Comparison of ENCODE assay signal across 21 mouse cellular contexts in the genomic region with DNA sequence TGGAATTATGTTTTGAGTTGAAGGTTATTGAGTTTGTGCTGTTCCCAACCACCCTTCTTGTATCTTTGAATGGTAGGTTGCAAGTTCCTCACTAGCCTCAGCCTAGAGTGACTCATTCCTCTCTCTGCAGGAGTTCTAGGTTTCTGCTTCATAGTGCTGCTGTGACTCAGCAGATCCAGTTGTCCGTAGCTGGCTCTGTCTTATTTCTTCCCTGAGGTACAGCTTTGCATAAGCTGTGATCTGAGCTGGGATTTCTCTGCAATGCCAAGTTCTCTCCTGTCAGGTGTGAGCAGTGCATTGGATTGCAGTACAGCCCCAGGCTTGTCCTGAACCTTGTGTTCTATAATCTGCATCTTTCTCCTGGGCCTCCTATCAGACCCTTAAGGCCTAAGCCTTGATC. TPM values are rescaled to one million over a fixed set of nuclear protein-coding genes. Genes with fewer than 3 reads are reported as not detected.
DNase-seq lines count a peak whose midpoint lies in the region; ATAC-seq and TF ChIP-seq lines count a peak whose summit lies in the region.
"Had no signal": no experiment of that assay in that cellular context is flagged by ENCODE, and none has a peak within 500 bp of the region (broad histone marks: within the 10 kb centered on the region; RNA-seq: fewer than 3 reads in every experiment).

No protein-coding gene starts in this region.

- WGBS in heart, embryonic 11.5 days (ENCODE audit: insufficient replicate concordance) = 78% methylated on average over 1 of the region's 1 CpGs

- H3K27ac ChIP-seq in heart, embryonic 11.5 days (ENCODE audit: low read depth, low read length) = no peak overlapping the region
- H3K27ac ChIP-seq: embryonic facial prominence, embryonic 15.5 days; gastrocnemius, adult 2 months; heart, embryonic 10.5 days; hindbrain, embryonic 15.5 days; limb, embryonic 10.5 days; midbrain, embryonic 10.5 days; neural tube, embryonic 15.5 days had no signal

- H3K9me3 ChIP-seq in heart, embryonic 11.5 days (replicated peaks; ENCODE audit: control insufficient read depth, low read length) = no peaks in the 10 kb centered on the region
- H3K9me3 ChIP-seq: embryonic facial prominence, embryonic 15.5 days; heart, embryonic 10.5 days; hindbrain, embryonic 15.5 days; limb, embryonic 10.5 days; midbrain, embryonic 10.5 days; neural tube, embryonic 15.5 days had no signal

- in situ Hi-C loops in Patski (cut with MboI; ENCODE audit: low pct_unique_long_range_greater_than_20kb) = no loop called here

- TF ChIP-seq CTCF in C2C12 (IDR thresholded peaks at IDR 0.05; ENCODE audit: control insufficient read depth, insufficient read depth, insufficient read length) (no peak), Patski (IDR thresholded peaks at IDR 0.05) (no peak)

- ATAC-seq in Patski = peak; percentile 99
- ATAC-seq in heart, embryonic 11.5 days (replicated peaks; ENCODE audit: insufficient number of reproducible peaks, low FRiP score, low TSS enrichment) = no peak

- H3K79me2 ChIP-seq in C2C12 (ENCODE audit: control insufficient read depth, insufficient read depth) = no peaks in the 10 kb centered on the region

- H3K9ac ChIP-seq in heart, embryonic 11.5 days (ENCODE audit: low read depth, low read length) = no peak overlapping the region
- H3K9ac ChIP-seq: embryonic facial prominence, embryonic 15.5 days; hindbrain, embryonic 15.5 days; neural tube, embryonic 15.5 days had no signal

- no peaks in the 10 kb centered on the region for H3K4me1 ChIP-seq in heart, embryonic 11.5 days (ENCODE audit: control insufficient read depth, insufficient read depth, low read length)
- H3K4me1 ChIP-seq: embryonic facial prominence, embryonic 15.5 days; heart, embryonic 10.5 days; hindbrain, embryonic 15.5 days; limb, embryonic 10.5 days; midbrain, embryonic 10.5 days; neural tube, embryonic 15.5 days had no signal

- no peaks in the 10 kb centered on the region for H3K79me3 ChIP-seq in C2C12 (ENCODE audit: low read depth)

- no peak overlapping the region for H3ac ChIP-seq in C2C12 (ENCODE audit: control insufficient read depth, insufficient read length, low read depth)

- POLR2A ChIA-PET in Patski (lab: Charles Lee) = no interaction called here

- intact Hi-C loops in gastrocnemius, postnatal 36 days (cut with DNase I) = loop anchor here (10.0 kb wide), 1 partner anchor 245 kb away; no protein-coding TSS in a partner anchor

- DNase-seq in 3T3-L1 (ENCODE audit: low read depth, low spot score) (peak; percentile 77), Patski (ENCODE audit: low read depth, low spot score) (peak; percentile 63)
- peak; percentile 62 for DNase-seq in fibroblast of lung, adult 2 months (ENCODE audit: low read depth)
- no peak for DNase-seq in gastrocnemius, postnatal 36 days
- DNase-seq in kidney, postnatal 10 days = no peak
- DNase-seq: cerebellum, adult 11 months; cerebellum, adult 9-11 months; gastrocnemius, adult 2 months; kidney, adult 8-10 months; kidney, postnatal 14 days; liver; spleen, adult 18-20 months; thymus, postnatal 36 days had no signal

- peaks cover 96% of the 10 kb centered on the region for H3K36me3 ChIP-seq in C2C12 (ENCODE audit: control insufficient read depth, insufficient read depth)
- peaks cover 40% of the 10 kb centered on the region for H3K36me3 ChIP-seq in heart, embryonic 11.5 days (ENCODE audit: control insufficient read depth, insufficient read depth, low read length)

- H3K4me2 ChIP-seq in heart, embryonic 11.5 days = no peak overlapping the region
- H3K4me2 ChIP-seq: embryonic facial prominence, embryonic 15.5 days; hindbrain, embryonic 15.5 days; neural tube, embryonic 15.5 days had no signal

- H3K27me3 ChIP-seq in C2C12 (ENCODE audit: control insufficient read depth, insufficient read depth, insufficient read length) = no peaks in the 10 kb centered on the region
- no peaks in the 10 kb centered on the region for H3K27me3 ChIP-seq in Patski
- no peaks in the 10 kb centered on the region for H3K27me3 ChIP-seq in heart, embryonic 11.5 days (ENCODE audit: control insufficient read depth, insufficient read depth, low read length)
- H3K27me3 ChIP-seq: embryonic facial prominence, embryonic 15.5 days; hindbrain, embryonic 15.5 days; neural tube, embryonic 15.5 days had no signal

- no peak overlapping the region for H3K4me3 ChIP-seq in C2C12 (ENCODE audit: insufficient read depth, poor library complexity, severe bottlenecking)
- H3K4me3 ChIP-seq in heart, embryonic 11.5 days (ENCODE audit: low read depth, low read length) = no peak overlapping the region
- H3K4me3 ChIP-seq: embryonic facial prominence, embryonic 15.5 days; gastrocnemius, adult 2 months; heart, embryonic 10.5 days; hindbrain, embryonic 15.5 days; limb, embryonic 10.5 days; midbrain, embryonic 10.5 days; neural tube, embryonic 15.5 days had no signal

- CTCF ChIA-PET in Patski (lab: Charles Lee) = interaction anchor here (1.2 to 2.0 kb wide), 4 partner anchors 12 to 86 kb away, joined by 3 to 5 read pairs (median 4); no protein-coding TSS in a partner anchor

TF ChIP-seq in C2C12, 6 proteins besides CTCF, POLR2A, EP300 and RAD21:
- TF ChIP-seq CEBPB (IDR thresholded peaks at IDR 0.05; ENCODE audit: low read depth) = no peak
- TF ChIP-seq FOSL1 (IDR thresholded peaks at IDR 0.05; ENCODE audit: insufficient read depth, low read length, poor library complexity, severe bottlenecking) = peak; percentile 38
TF ChIP-seq in C2C12: peak in this region for 1.

RNA-seq across cellular contexts. Expression of gene Mphosph8, which starts 21.7 kb away (rescaled TPM):
- polyA plus RNA-seq in C2C12 (2012; fragmentation: generic; extraction: Trizol) = 7.8 TPM
- polyA plus RNA-seq in Patski (2021) = 38.7 TPM
- total RNA-seq in gastrocnemius, postnatal 36 days (2021) = 10 to 100 TPM; 10.7 to 13.4 TPM
- polyA plus RNA-seq in heart, embryonic 11.5 days (2014; fragmentation: Nextera tagmentation; extraction: Ambion mirVana) = 28.0 and 34.9 TPM in 2 replicates

Comparison
In these comparisons a context has a peak if more than half of its experiments do, and no peak if none do; other contexts are left out.
1. DNase-seq: peak in 3T3-L1 (single experiment), Patski (single experiment) and fibroblast of lung, adult 2 months (single experiment); none in gastrocnemius, postnatal 36 days (0 of 2) and kidney, postnatal 10 days (single experiment).